Mouse (Mus musculus) liver, adult 2 months (tissue): Measurements from ENCODE around the gene Cps1.

Source experiments
- CTCF ChIP-seq: fragments of 200-500 bp; IDR thresholded peaks from 2 replicates; pipeline ENCODE4 v1.5.1; 2011; ENCODE audit warnings: low read depth, low read length, control low read depth
- POLR2A ChIP-seq: fragments of 200-500 bp; IDR thresholded peaks from 2 replicates; pipeline ENCODE4 v1.6.1; 2011; ENCODE audit warnings: low read length, control low read depth; ENCODE audit not compliant: insufficient read depth; ENCODE audit errors: extremely low read depth

GRCm38 (mm10) chr1:67078666-67079065, 44.2 kb upstream of the Cps1 start:
- no peak for TF ChIP-seq CTCF
- no peak for TF ChIP-seq POLR2A
